Mouse (Mus musculus) heart, adult 8-10 months (tissue): ENCODE data around the gene Il1a. TPM values are rescaled to one million over a fixed set of nuclear protein-coding genes. Genes with fewer than 3 reads are reported as not detected.

ENCODE experiments used
- DNase-seq: peaks from one replicate; pipeline ENCODE4 v3.0.0; 2022; ENCODE audit warnings: low spot score
- total RNA-seq, 4 experiments: library from RNA; stranded (reverse); gene quantifications; 2 replicates each; pipeline ENCODE4 v1.2.4; 2022

Il1a gene
- total RNA-seq: not detected

- no peak for DNase-seq
These were observed at the start of gene Il1a for GRCm38 (mm10) chr2:129309836-129310235. Gene Il1a (minus strand): TSS chr2:129309972.

- DNase-seq: peak; percentile 29
These were observed 28.4 kb upstream of the Il1a start for GRCm38 (mm10) chr2:129338138-129338621.

- no peak for DNase-seq
These were observed 23.7 kb upstream of the Il1a start for GRCm38 (mm10) chr2:129333471-129333870.

- DNase-seq: no peak
These were observed 20.8 kb upstream of the Il1a start for GRCm38 (mm10) chr2:129330540-129330939.

- no peak for DNase-seq
These were observed 20.3 kb upstream of the Il1a start for GRCm38 (mm10) chr2:129330024-129330423.

GRCm38 (mm10) chr2:129328238-129328637, 18.5 kb upstream of the Il1a start:
- DNase-seq: no peak

- DNase-seq: no peak
These were observed 14.4 kb upstream of the Il1a start for GRCm38 (mm10) chr2:129324216-129324615.

GRCm38 (mm10) chr2:129322117-129322635, 12.4 kb upstream of the Il1a start:
- no peak for DNase-seq

GRCm38 (mm10) chr2:129320033-129320605, 10.3 kb upstream of the Il1a start:
- no peak for DNase-seq

- DNase-seq: no peak
These were observed 6.1 kb upstream of the Il1a start for GRCm38 (mm10) chr2:129315831-129316230.

- DNase-seq: no peak
These were observed 5.1 kb upstream of the Il1a start for GRCm38 (mm10) chr2:129314880-129315279.

- no peak for DNase-seq
These were observed 4.2 kb upstream of the Il1a start for GRCm38 (mm10) chr2:129313934-129314333.

GRCm38 (mm10) chr2:129306020-129306419, 3.8 kb downstream of the Il1a start:
- no peak for DNase-seq

GRCm38 (mm10) chr2:129297589-129297982, 12.2 kb downstream of the Il1a start:
- peak; percentile 35 for DNase-seq

- peak; percentile 99 for DNase-seq
These were observed 12.8 kb downstream of the Il1a start, which contains the start of gene Ckap2l for GRCm38 (mm10) chr2:129296671-129297588. Gene Ckap2l (minus strand): TSS chr2:129297212.

- no peak for DNase-seq
These were observed 13.7 kb downstream of the Il1a start for GRCm38 (mm10) chr2:129296086-129296485.

GRCm38 (mm10) chr2:129295075-129295474, 14.7 kb downstream of the Il1a start:
- DNase-seq: no peak

GRCm38 (mm10) chr2:129273823-129274222, 35.9 kb downstream of the Il1a start:
- DNase-seq: no peak

- no peak for DNase-seq
These were observed 39.2 kb downstream of the Il1a start for GRCm38 (mm10) chr2:129270621-129271020.

GRCm38 (mm10) chr2:129269986-129270385, 39.8 kb downstream of the Il1a start:
- DNase-seq: no peak

GRCm38 (mm10) chr2:129269161-129269643, 40.6 kb downstream of the Il1a start:
- no peak for DNase-seq

- DNase-seq: no peak
These were observed 42.0 kb downstream of the Il1a start for GRCm38 (mm10) chr2:129267738-129268137.
